Mouse (Mus musculus) monocyte, adult 2 months (primary cell): Measurements from ENCODE around the gene Cdh22.
A peak's percentile ranks its signal among the peaks of the same experiment; 100 is the strongest.

Experiments
- DNase-seq, 2 experiments: peaks; one replicate each; pipeline ENCODE4 v3.0.0; 2022; ENCODE audit warnings: low spot score in 2 of 2, low read depth in 1 of 2

Cdh22 gene

GRCm38 (mm10) chr2:165158317-165158716 is 76.3 kb downstream of the Cdh22 start:
- DNase-seq: no peak

GRCm38 (mm10) chr2:165157900-165158299 is 76.8 kb downstream of the Cdh22 start:
- DNase-seq: no peak

- DNase-seq: no peak
Observed at GRCm38 (mm10) chr2:165153006-165153405, 81.6 kb downstream of the Cdh22 start.

- no peak for DNase-seq
Observed at GRCm38 (mm10) chr2:165149741-165150140, 84.9 kb downstream of the Cdh22 start.

- DNase-seq: no peak
Observed at GRCm38 (mm10) chr2:165145821-165146220, 88.8 kb downstream of the Cdh22 start.

GRCm38 (mm10) chr2:165143487-165143886 is 91.2 kb downstream of the Cdh22 start:
- DNase-seq: no peak

GRCm38 (mm10) chr2:165136049-165136448 is 98.6 kb downstream of the Cdh22 start:
- no peak for DNase-seq

GRCm38 (mm10) chr2:165133566-165133965 is 101.1 kb downstream of the Cdh22 start:
- DNase-seq: no peak

- DNase-seq: no peak
Observed at GRCm38 (mm10) chr2:165131428-165131827, 103.2 kb downstream of the Cdh22 start.

GRCm38 (mm10) chr2:165129189-165129588 is 105.5 kb downstream of the Cdh22 start:
- no peak for DNase-seq

GRCm38 (mm10) chr2:165126896-165127562 is 107.6 kb downstream of the Cdh22 start:
- no peak for DNase-seq

- no peak for DNase-seq
Observed at GRCm38 (mm10) chr2:165121206-165121840, 113.3 kb downstream of the Cdh22 start.

GRCm38 (mm10) chr2:165120765-165121164 is 113.9 kb downstream of the Cdh22 start:
- DNase-seq: no peak

GRCm38 (mm10) chr2:165113733-165114132 is 120.9 kb downstream of the Cdh22 start:
- DNase-seq: no peak

GRCm38 (mm10) chr2:165112149-165112548 is 122.5 kb downstream of the Cdh22 start:
- peak; percentile 55 to 67 for DNase-seq

GRCm38 (mm10) chr2:165106585-165106984 is 128.1 kb downstream of the Cdh22 start:
- no peak for DNase-seq

GRCm38 (mm10) chr2:165105513-165106079 is 129.1 kb downstream of the Cdh22 start:
- no peak for DNase-seq

GRCm38 (mm10) chr2:165102920-165103319 is 131.7 kb downstream of the Cdh22 start:
- DNase-seq: no peak

GRCm38 (mm10) chr2:165100749-165101148 is 133.9 kb downstream of the Cdh22 start:
- no peak for DNase-seq

GRCm38 (mm10) chr2:165098861-165099260 is 135.8 kb downstream of the Cdh22 start:
- no peak for DNase-seq

- no peak for DNase-seq
Observed at GRCm38 (mm10) chr2:165096367-165096766, 138.3 kb downstream of the Cdh22 start.

- no peak for DNase-seq
Observed at GRCm38 (mm10) chr2:165092393-165092792, 142.3 kb downstream of the Cdh22 start.
